Mouse (Mus musculus) MEL (cell line): Measurements from ENCODE around the gene Map3k4. TPM values are rescaled to one million over a fixed set of nuclear protein-coding genes. Genes with fewer than 3 reads are reported as not detected.

Source experiments
- DNase-seq: peaks from one replicate; pipeline ENCODE4 v3.0.0; 2011; ENCODE audit warnings: low read depth, low spot score
- H3K27ac ChIP-seq: 2 replicates; pipeline ENCODE4 v1.5.1; 2012; ENCODE audit warnings: low read depth, mild to moderate bottlenecking, control low read depth, low read length, moderate library complexity; ENCODE audit not compliant: control insufficient read depth
- H3K27me3 ChIP-seq, 2 experiments: fragments of 150-350 bp in 1 of 2; sonication (generic) in 1 of 2; 2 replicates each; pipeline ENCODE4 v1.6.1; 2012; ENCODE audit warnings: low read length in 2 of 2, mild to moderate bottlenecking in 2 of 2, improper control_type of control experiment in 1 of 2, moderate library complexity in 1 of 2; ENCODE audit not compliant: insufficient read depth in 2 of 2, control insufficient read depth in 1 of 2
- H3K36me3 ChIP-seq, 2 experiments: 2 replicates each; pipeline ENCODE4 v1.6.1; 2012 to 2014; ENCODE audit warnings: low read length in 2 of 2, improper control_type of control experiment in 1 of 2, inconsistent platforms in 1 of 2, mild to moderate bottlenecking in 1 of 2; ENCODE audit not compliant: insufficient read depth in 2 of 2, control insufficient read depth in 1 of 2
- H3K4me1 ChIP-seq, 2 experiments: fragments of 150-350 bp in 1 of 2; sonication (generic) in 1 of 2; 2 replicates each; pipeline ENCODE4 v1.6.1; 2012; ENCODE audit warnings: low read length in 2 of 2, improper control_type of control experiment in 1 of 2, mild to moderate bottlenecking in 1 of 2; ENCODE audit not compliant: insufficient read depth in 2 of 2, control insufficient read depth in 1 of 2
- H3K4me3 ChIP-seq, 2 experiments: fragments of 150-350 bp in 1 of 2; sonication (generic) in 1 of 2; 2 replicates each; pipeline ENCODE4 v1.5.1; 2012; ENCODE audit warnings: low read depth in 2 of 2, low read length in 2 of 2, mild to moderate bottlenecking in 2 of 2, moderate library complexity in 2 of 2, control low read depth in 1 of 2, improper control_type of control experiment in 1 of 2; ENCODE audit not compliant: control insufficient read depth in 1 of 2, insufficient read depth in 1 of 2
- H3K79me2 ChIP-seq: 2 replicates; pipeline ENCODE4 v1.6.1; 2012; ENCODE audit warnings: mild to moderate bottlenecking, low read length, moderate library complexity; ENCODE audit not compliant: control insufficient read depth, poor library complexity, insufficient read depth
- H3K9ac ChIP-seq: 2 replicates; pipeline ENCODE4 v1.6.1; 2012; ENCODE audit warnings: low read depth, mild to moderate bottlenecking, control low read depth, low read length, moderate library complexity; ENCODE audit not compliant: control insufficient read depth, poor library complexity, severe bottlenecking
- H3K9me3 ChIP-seq: fragments of 150-350 bp; sonication (generic); replicated peaks from 2 replicates; pipeline ENCODE4 v1.6.1; 2012; ENCODE audit warnings: mild to moderate bottlenecking, low read length, improper control_type of control experiment, moderate library complexity; ENCODE audit not compliant: insufficient read depth
- BHLHE40 ChIP-seq: IDR thresholded peaks from 2 replicates; pipeline ENCODE4 v1.6.1; 2012; ENCODE audit warnings: low read depth, mild to moderate bottlenecking, inconsistent platforms, low read length, improper control_type of control experiment, borderline replicate concordance
- CHD1 ChIP-seq: IDR thresholded peaks from 2 replicates; pipeline ENCODE4 v1.6.1; 2012; ENCODE audit warnings: low read depth, mild to moderate bottlenecking, inconsistent platforms, low read length, improper control_type of control experiment
- CHD2 ChIP-seq: IDR thresholded peaks from 2 replicates; pipeline ENCODE4 v1.6.1; 2011; ENCODE audit warnings: low read length, improper control_type of control experiment
- CTCF ChIP-seq, 3 experiments: IDR thresholded peaks in 2 of 3; conservative IDR thresholded peaks in 1 of 3; 2 replicates each; pipeline ENCODE4 v1.5.1; 2011 to 2012; ENCODE audit warnings: low read length in 3 of 3, low read depth in 2 of 3, mild to moderate bottlenecking in 2 of 3, improper control_type of control experiment in 1 of 3, inconsistent platforms in 1 of 3, mixed read lengths in 1 of 3, moderate library complexity in 1 of 3; ENCODE audit not compliant: control insufficient read depth in 1 of 3, insufficient read depth in 1 of 3, poor library complexity in 1 of 3, severe bottlenecking in 1 of 3
- E2F4 ChIP-seq: IDR thresholded peaks from 2 replicates; pipeline ENCODE4 v1.6.1; 2011; ENCODE audit warnings: low read depth, low read length, improper control_type of control experiment, borderline replicate concordance
- ELF1 ChIP-seq: IDR thresholded peaks from 2 replicates; pipeline ENCODE4 v1.6.1; 2014; ENCODE audit warnings: low read depth, mild to moderate bottlenecking, inconsistent platforms, low read length, improper control_type of control experiment, moderate library complexity
- EP300 ChIP-seq, 2 experiments: IDR thresholded peaks; 2 replicates each; pipeline ENCODE4 v1.6.1; 2011; ENCODE audit warnings: improper control_type of control experiment in 2 of 2, low read length in 2 of 2, low read depth in 1 of 2, mild to moderate bottlenecking in 1 of 2
- GATA1 ChIP-seq: IDR thresholded peaks from 2 replicates; pipeline ENCODE4 v1.6.1; 2011; ENCODE audit warnings: low read depth, low read length, improper control_type of control experiment
- MAFK ChIP-seq: IDR thresholded peaks from 2 replicates; pipeline ENCODE4 v1.6.1; 2011; ENCODE audit warnings: low read depth, mild to moderate bottlenecking, low read length, improper control_type of control experiment, borderline replicate concordance
- MEF2A ChIP-seq: IDR thresholded peaks from 2 replicates; pipeline ENCODE4 v1.6.1; 2014; ENCODE audit warnings: low read depth, mild to moderate bottlenecking, inconsistent platforms, low read length, improper control_type of control experiment; ENCODE audit not compliant: poor library complexity, insufficient replicate concordance, severe bottlenecking; ENCODE audit errors: extremely low read depth
- NELFE ChIP-seq: IDR thresholded peaks from 2 replicates; pipeline ENCODE4 v1.6.1; 2011; ENCODE audit warnings: low read depth, low read length, improper control_type of control experiment
- POLR2A ChIP-seq, 2 experiments: IDR thresholded peaks; 2 replicates each; pipeline ENCODE4 v1.6.1; 2011 to 2012; ENCODE audit warnings: low read length in 2 of 2, mild to moderate bottlenecking in 2 of 2, control low read depth in 1 of 2, improper control_type of control experiment in 1 of 2, low read depth in 1 of 2, moderate library complexity in 1 of 2; ENCODE audit not compliant: control insufficient read depth in 1 of 2, insufficient read depth in 1 of 2, poor library complexity in 1 of 2
- POLR2AphosphoS2 ChIP-seq: IDR thresholded peaks from 2 replicates; pipeline ENCODE4 v1.6.1; 2011; ENCODE audit warnings: low read length, improper control_type of control experiment
- POLR2AphosphoS5 ChIP-seq: IDR thresholded peaks from 2 replicates; pipeline ENCODE4 v1.6.1; 2012; ENCODE audit warnings: low read depth, borderline replicate concordance, mild to moderate bottlenecking, inconsistent platforms, low read length, moderate library complexity, mixed read lengths
- RAD21 ChIP-seq: IDR thresholded peaks from 2 replicates; pipeline ENCODE4 v1.6.1; 2011; ENCODE audit warnings: mild to moderate bottlenecking, low read depth, low read length, improper control_type of control experiment
- SMC3 ChIP-seq: IDR thresholded peaks from 2 replicates; pipeline ENCODE4 v1.6.1; 2011; ENCODE audit warnings: low read depth, low read length, improper control_type of control experiment
- TAL1 ChIP-seq: IDR thresholded peaks from 2 replicates; pipeline ENCODE4 v1.6.1; 2012; ENCODE audit warnings: mild to moderate bottlenecking, inconsistent platforms, low read length, moderate library complexity, mixed read lengths
- TBP ChIP-seq: IDR thresholded peaks from 2 replicates; pipeline ENCODE4 v1.8.0; 2011; ENCODE audit warnings: low read depth, low read length, improper control_type of control experiment
- TCF12 ChIP-seq: IDR thresholded peaks from 2 replicates; pipeline ENCODE4 v1.6.1; 2014; ENCODE audit warnings: low read depth, mild to moderate bottlenecking, inconsistent platforms, low read length, improper control_type of control experiment, moderate library complexity
- UBTF ChIP-seq: IDR thresholded peaks from 2 replicates; pipeline ENCODE4 v1.6.1; 2012; ENCODE audit warnings: low read depth, mild to moderate bottlenecking, inconsistent platforms, low read length, improper control_type of control experiment, moderate library complexity, borderline replicate concordance; ENCODE audit not compliant: insufficient read depth
- ZC3H11A ChIP-seq: IDR thresholded peaks from 2 replicates; pipeline ENCODE4 v1.6.1; 2012; ENCODE audit warnings: low read depth, mild to moderate bottlenecking, inconsistent platforms, low read length, improper control_type of control experiment
- ZMIZ1 ChIP-seq: IDR thresholded peaks from 2 replicates; pipeline ENCODE4 v1.6.1; 2012; ENCODE audit warnings: low read depth, mild to moderate bottlenecking, inconsistent platforms, low read length, improper control_type of control experiment, moderate library complexity
- polyA plus RNA-seq, 2 experiments: library from polyadenylated mRNA; stranded (reverse) in 1 of 2; unstranded in 1 of 2; fragments of >175 nt in 1 of 2; fragments of >200 nt in 1 of 2; gene quantifications; 2 replicates each; pipeline versions ENCODE4 v1.2.1 to v1.2.4; 2012; ENCODE audit warnings: low replicate concordance in 2 of 2, low read depth in 1 of 2; ENCODE audit not compliant: insufficient read length in 2 of 2, insufficient read depth in 1 of 2, missing spikeins in 1 of 2
- total RNA-seq: library from RNA; depleted of rRNA; stranded (reverse); fragments of 300-350 nt; gene quantifications from 2 replicates; pipeline ENCODE4 v1.2.3, GENCODE M21; 2012

The Map3k4 gene
- total and polyA plus RNA-seq, 3 experiments: 18.0 to 20.4 TPM; not detected in 1

- Histone ChIP-seq H3K79me2 (no peaks in the 10 kb centered on the region), H3K9me3 (no peaks in the 10 kb centered on the region), H3K27ac (no peak overlapping the region), H3K4me3 (no peak overlapping the region), H3K9ac (no peak overlapping the region), H3K36me3 (no peaks in the 10 kb centered on the region), H3K4me1 (no peaks in the 10 kb centered on the region), H3K27me3 (peaks cover 0 to 2% of the 10 kb centered on the region in 2 experiments; a peak in 2 of 4 replicates)
- no peak for TF ChIP-seq EP300 (IDR thresholded peaks at IDR 0.05; ENCODE audit: low read depth in 1 of 2, low read length in 2 of 2)
- TF ChIP-seq TCF12: no peak
- no peak for TF ChIP-seq TAL1
- no peak for TF ChIP-seq TBP
- TF ChIP-seq BHLHE40: no peak
- no peak for TF ChIP-seq POLR2A (IDR thresholded peaks at IDR 0.05; ENCODE audit: control insufficient read depth in 1 of 2, insufficient read depth in 1 of 2, low read depth in 1 of 2, low read length in 2 of 2, poor library complexity in 1 of 2)
- no peak for TF ChIP-seq MEF2A
- TF ChIP-seq ZMIZ1: no peak
- no peak for DNase-seq
These were observed 17.7 kb upstream of the Map3k4 start for GRCm38 (mm10) chr17:12336073-12336868.

DNA sequence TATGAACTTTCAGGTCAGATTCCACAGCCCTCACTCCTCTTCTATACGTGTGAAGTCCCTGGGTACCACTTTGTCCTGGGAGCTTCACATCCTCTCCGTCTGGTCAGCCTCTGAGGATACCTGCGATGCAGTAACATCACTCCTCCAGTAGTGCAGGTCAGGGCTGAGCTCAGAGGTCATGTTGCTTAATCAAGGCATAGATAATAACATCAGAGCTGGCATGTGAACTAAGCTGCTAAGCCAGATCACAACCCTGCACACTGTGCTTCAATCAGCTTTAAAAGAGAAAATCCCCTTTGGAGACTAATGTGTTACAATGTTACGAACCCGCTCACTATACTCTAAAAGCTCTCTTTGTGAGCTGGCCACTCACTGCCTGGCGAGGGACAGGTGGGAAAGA lies 16.5 kb upstream of the Map3k4 start:
- no peak for DNase-seq
- TF ChIP-seq RAD21: no peak
- no peak for TF ChIP-seq POLR2AphosphoS5
- TF ChIP-seq UBTF: no peak
- TF ChIP-seq ELF1: no peak
- no peak for TF ChIP-seq TCF12
- no peak for TF ChIP-seq GATA1
- no peak for TF ChIP-seq CHD1
- no peak for TF ChIP-seq E2F4
- no peak for TF ChIP-seq POLR2A (IDR thresholded peaks at IDR 0.05; ENCODE audit: control insufficient read depth in 1 of 2, insufficient read depth in 1 of 2, low read depth in 1 of 2, low read length in 2 of 2, poor library complexity in 1 of 2)
- no peak for TF ChIP-seq TAL1
- TF ChIP-seq CHD2: no peak
- TF ChIP-seq CTCF (IDR thresholded peaks at IDR 0.05 in 2 of 3, conservative IDR thresholded peaks at IDR 0.05 in 1 of 3; ENCODE audit: control insufficient read depth in 1 of 3, insufficient read depth in 1 of 3, low read depth in 2 of 3, low read length in 3 of 3, poor library complexity in 1 of 3, severe bottlenecking in 1 of 3): no peak
- TF ChIP-seq NELFE: no peak
- no peak for TF ChIP-seq ZC3H11A
- no peak for TF ChIP-seq MAFK
- TF ChIP-seq POLR2AphosphoS2: no peak
- no peak for TF ChIP-seq SMC3
- Histone ChIP-seq H3K9ac (no peak overlapping the region), H3K4me3 (no peak overlapping the region), H3K9me3 (no peaks in the 10 kb centered on the region), H3K4me1 (no peaks in the 10 kb centered on the region), H3K27me3 (no peaks in the 10 kb centered on the region; a peak in 2 of 4 replicates), H3K36me3 (no peaks in the 10 kb centered on the region), H3K79me2 (no peaks in the 10 kb centered on the region), H3K27ac (no peak overlapping the region)
